Mouse (Mus musculus) lung, postnatal 0 days (tissue): ENCODE data around the gene Parp1.

Experiments
- CTCF ChIP-seq: IDR thresholded peaks from 2 replicates; pipeline ENCODE4 v1.5.1; 2016; ENCODE audit warnings: antibody characterized with exemption, mild to moderate bottlenecking
- EP300 ChIP-seq: IDR thresholded peaks from 2 replicates; pipeline ENCODE4 v1.6.1; 2016; ENCODE audit warnings: antibody characterized with exemption, mild to moderate bottlenecking, control low read depth

DNA sequence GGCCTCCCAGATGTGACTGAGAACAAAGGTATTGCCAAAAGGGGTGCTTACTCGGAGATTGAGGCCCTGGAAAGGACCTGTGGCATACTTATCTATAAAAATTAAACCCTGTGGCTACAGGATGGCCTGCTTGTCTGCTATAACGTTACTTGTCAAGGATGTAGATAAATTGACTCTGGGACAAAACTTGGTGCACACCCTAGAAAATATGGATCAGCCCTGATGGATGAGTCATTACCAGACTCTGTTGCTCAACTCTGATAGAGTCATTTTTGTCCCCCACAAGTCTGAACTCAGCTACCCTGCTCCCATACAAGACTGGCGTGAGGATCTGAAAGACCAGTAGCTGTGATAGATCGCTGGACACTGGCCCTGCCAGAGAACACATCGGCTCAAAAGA lies 11.8 kb upstream of the Parp1 start:
- TF ChIP-seq CTCF (no peak), EP300 (no peak)
